Mouse (Mus musculus) liver, embryonic 16.5 days (tissue): Measurements from ENCODE around the gene Kcnq5. TPM values are rescaled to one million over a fixed set of nuclear protein-coding genes. Genes with fewer than 3 reads are reported as not detected.

Experiments used
- ATAC-seq: fragments of 200-750 bp; cut with Nextera tagmentation; 2 replicates; pipeline ENCODE4 v1.8.0; 2017; ENCODE audit warnings: low read depth, mild to moderate bottlenecking, moderate number of reproducible peaks, moderate library complexity
- H3K27ac ChIP-seq: fragments of 300-500 bp; sonication (generic); 2 replicates; pipeline ENCODE4 v1.5.1; 2014; ENCODE audit warnings: mild to moderate bottlenecking, low read length
- H3K27me3 ChIP-seq: fragments of 300-500 bp; sonication (generic); 2 replicates; pipeline ENCODE4 v1.6.1; 2014; ENCODE audit warnings: low read depth, low read length, mixed read lengths; ENCODE audit not compliant: control insufficient read depth, insufficient read depth
- H3K36me3 ChIP-seq: fragments of 300-500 bp; sonication (generic); 2 replicates; pipeline ENCODE4 v1.6.1; 2014; ENCODE audit warnings: mild to moderate bottlenecking; ENCODE audit not compliant: control insufficient read depth, insufficient read depth
- H3K4me1 ChIP-seq: fragments of 300-500 bp; sonication (generic); 2 replicates; pipeline ENCODE4 v1.6.1; 2014; ENCODE audit warnings: low read depth, low read length, mixed read lengths; ENCODE audit not compliant: control insufficient read depth
- H3K4me2 ChIP-seq: fragments of 300-500 bp; sonication (generic); 2 replicates; pipeline ENCODE4 v1.6.1; 2014; ENCODE audit warnings: low read depth, low read length, mixed read lengths
- H3K4me3 ChIP-seq: fragments of 300-500 bp; sonication (generic); 2 replicates; pipeline ENCODE4 v1.5.1; 2014; ENCODE audit warnings: low read depth, mild to moderate bottlenecking, low read length
- H3K9ac ChIP-seq: fragments of 300-500 bp; sonication (generic); 2 replicates; pipeline ENCODE4 v1.6.1; 2014; ENCODE audit warnings: low read depth, low read length
- H3K9me3 ChIP-seq: fragments of 300-500 bp; sonication (generic); replicated peaks from 2 replicates; pipeline ENCODE4 v1.6.1; 2016; ENCODE audit warnings: low read length; ENCODE audit not compliant: control insufficient read depth
- WGBS: fragments of 180-500 bp; shearing (Covaris S2); extraction: QIAGEN DNeasy Blood & Tissue Kit; methylation state at CpG from one replicate; pipeline ENCODE4 v1.1.7; 2014; ENCODE audit not compliant: insufficient replicate concordance; 5-methylcytosine and 5-hydroxymethylcytosine counted together
- polyA plus RNA-seq: library from polyadenylated mRNA; unstranded; fragments of >200 nt; fragmentation: Nextera tagmentation; extraction: Ambion mirVana; gene quantifications from 2 replicates; pipeline ENCODE4 v1.2.1, GENCODE M21; 2015

Kcnq5 gene
- polyA plus RNA-seq, 1 experiment from 2014 or later: 0.17 TPM

DNA sequence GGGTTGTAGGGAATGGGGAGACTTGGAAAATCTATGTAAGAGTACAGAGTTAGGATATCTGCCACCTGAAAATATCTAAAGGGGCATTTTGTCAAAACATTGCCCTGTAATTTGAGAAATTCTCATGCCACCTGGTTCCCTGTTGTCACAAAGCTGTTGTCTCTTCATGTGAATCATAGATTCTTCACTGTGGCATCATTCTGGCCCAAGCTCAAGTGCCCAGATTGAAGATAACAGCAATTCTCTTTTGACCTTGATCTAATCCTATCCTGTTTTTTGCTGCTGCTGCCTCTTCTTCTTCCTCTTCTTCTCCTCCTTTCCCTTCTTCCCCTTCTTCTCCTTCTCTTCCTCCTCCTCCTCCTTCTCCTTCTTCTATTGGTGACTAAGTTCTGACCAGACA is 240.5 kb downstream of the Kcnq5 start:
- no peak overlapping the region for H3K27ac ChIP-seq
- ATAC-seq: no peak
- no peaks in the 10 kb centered on the region for H3K36me3 ChIP-seq
- H3K9ac ChIP-seq: no peak overlapping the region
- no peak overlapping the region for H3K4me2 ChIP-seq
- no peaks in the 10 kb centered on the region for H3K9me3 ChIP-seq
- H3K4me3 ChIP-seq: no peak overlapping the region
- no peaks in the 10 kb centered on the region for H3K27me3 ChIP-seq
- no peaks in the 10 kb centered on the region for H3K4me1 ChIP-seq

DNA sequence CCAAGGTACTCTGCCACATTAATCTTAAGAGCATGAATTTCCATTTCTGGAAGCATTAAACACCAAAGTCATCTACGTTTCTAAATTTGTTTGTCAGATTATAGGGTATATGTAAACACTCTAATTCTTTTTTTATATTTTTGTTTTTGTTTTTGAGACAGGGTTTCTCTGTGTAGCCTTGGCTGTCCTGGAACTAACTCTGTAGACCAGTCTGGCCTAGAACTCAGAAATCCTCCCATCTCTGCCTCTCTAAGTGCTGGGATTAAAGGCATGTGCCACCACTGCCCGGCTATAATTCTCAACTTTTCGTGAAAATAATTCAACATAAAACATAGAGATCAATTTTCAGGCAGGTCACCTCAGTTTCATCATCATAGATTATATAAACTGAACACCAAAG is 246.9 kb downstream of the Kcnq5 start:
- no peak for ATAC-seq
- Histone ChIP-seq H3K4me2 (no peak overlapping the region), H3K4me3 (no peak overlapping the region), H3K4me1 (no peaks in the 10 kb centered on the region), H3K36me3 (no peaks in the 10 kb centered on the region), H3K27me3 (no peaks in the 10 kb centered on the region), H3K9me3 (no peaks in the 10 kb centered on the region), H3K27ac (no peak overlapping the region), H3K9ac (no peak overlapping the region)
- WGBS: 44% methylated on average over 3 of the region's 3 CpGs

DNA sequence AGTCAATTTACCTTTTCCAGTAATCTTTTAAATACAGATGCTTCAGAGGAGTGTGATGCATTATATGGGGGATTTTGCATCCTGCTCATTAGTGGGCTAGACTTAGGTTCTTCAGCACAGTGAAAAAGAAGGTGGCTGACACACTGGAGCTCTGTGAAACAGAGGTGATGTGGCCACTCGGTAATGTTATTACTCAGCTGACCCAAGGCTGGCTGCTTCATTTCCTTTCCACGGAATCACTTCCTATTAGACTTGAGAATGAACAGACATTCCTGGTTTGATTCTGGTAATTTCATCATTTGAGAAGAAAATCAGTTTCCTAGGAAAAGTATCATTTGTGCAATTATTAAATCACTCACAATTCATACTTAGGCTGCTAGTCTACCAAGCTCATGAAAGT is 249.0 kb downstream of the Kcnq5 start:
- Histone ChIP-seq H3K27ac (no peak overlapping the region), H3K4me1 (no peaks in the 10 kb centered on the region), H3K9me3 (no peaks in the 10 kb centered on the region), H3K9ac (no peak overlapping the region), H3K27me3 (no peaks in the 10 kb centered on the region), H3K4me2 (no peak overlapping the region), H3K4me3 (no peak overlapping the region), H3K36me3 (no peaks in the 10 kb centered on the region)
- ATAC-seq: no peak
- WGBS: 49% methylated on average over 2 of the region's 2 CpGs

DNA sequence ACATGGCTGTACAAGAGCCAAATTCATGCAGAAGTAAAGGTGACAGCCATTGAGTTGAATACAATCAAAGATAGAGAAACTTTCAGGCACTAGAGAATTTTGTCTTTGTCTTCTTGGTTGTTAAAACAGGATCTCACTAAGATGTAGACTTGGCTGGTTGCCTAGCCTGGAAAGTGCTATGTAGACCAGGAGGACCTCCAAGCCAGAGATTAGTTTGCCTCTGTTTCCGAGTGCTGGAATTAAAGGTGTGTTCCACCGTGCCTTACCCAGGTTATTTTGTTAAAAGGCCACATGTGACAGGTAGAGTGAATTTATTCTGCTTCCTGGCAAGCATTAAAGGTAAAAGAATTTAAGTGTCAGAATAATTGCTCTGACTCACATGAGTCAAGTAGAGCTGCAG is 271.3 kb downstream of the Kcnq5 start:
- no peak overlapping the region for H3K4me2 ChIP-seq
- H3K9me3 ChIP-seq: no peaks in the 10 kb centered on the region
- ATAC-seq: no peak
- 72% methylated on average over 2 of the region's 2 CpGs for WGBS
- H3K27me3 ChIP-seq: no peaks in the 10 kb centered on the region
- H3K9ac ChIP-seq: no peak overlapping the region
- H3K4me3 ChIP-seq: no peak overlapping the region
- H3K36me3 ChIP-seq: no peaks in the 10 kb centered on the region
- no peak overlapping the region for H3K27ac ChIP-seq
- H3K4me1 ChIP-seq: no peaks in the 10 kb centered on the region

DNA sequence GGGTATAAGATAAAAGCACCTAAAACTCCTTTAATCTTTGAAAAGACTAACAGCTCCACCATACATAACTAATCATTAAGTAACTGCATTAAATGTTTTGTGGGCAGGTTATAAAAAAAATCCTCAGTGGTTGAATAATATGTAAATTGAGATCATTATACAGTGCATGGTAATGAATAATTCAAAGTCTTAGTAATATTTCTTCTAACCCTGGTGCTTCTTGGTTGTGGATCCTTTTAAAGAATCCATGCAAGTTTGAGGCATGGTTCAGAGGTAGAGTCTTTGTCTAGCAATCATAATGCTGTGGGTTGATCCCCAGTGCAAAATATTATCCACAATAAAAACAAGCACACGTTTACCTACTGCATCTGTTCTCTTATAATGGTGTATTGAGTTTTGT is 272.8 kb downstream of the Kcnq5 start:
- no peaks in the 10 kb centered on the region for H3K9me3 ChIP-seq
- H3K36me3 ChIP-seq: no peaks in the 10 kb centered on the region
- H3K4me3 ChIP-seq: no peak overlapping the region
- no peak for ATAC-seq
- no peaks in the 10 kb centered on the region for H3K4me1 ChIP-seq
- no peak overlapping the region for H3K4me2 ChIP-seq
- 41% methylated on average over 1 of the region's 1 CpGs for WGBS
- no peak overlapping the region for H3K9ac ChIP-seq
- no peak overlapping the region for H3K27ac ChIP-seq
- no peaks in the 10 kb centered on the region for H3K27me3 ChIP-seq

GRCm38 (mm10) chr1:21684444-21684843 is 277.3 kb downstream of the Kcnq5 start:
- no peak for ATAC-seq
- Histone ChIP-seq H3K27me3 (no peaks in the 10 kb centered on the region), H3K4me3 (no peak overlapping the region), H3K4me2 (no peak overlapping the region), H3K9me3 (no peaks in the 10 kb centered on the region), H3K27ac (no peak overlapping the region), H3K4me1 (no peaks in the 10 kb centered on the region), H3K9ac (no peak overlapping the region), H3K36me3 (no peaks in the 10 kb centered on the region)
- 48% methylated on average over 3 of the region's 3 CpGs for WGBS

GRCm38 (mm10) chr1:21676805-21677204 is 284.9 kb downstream of the Kcnq5 start:
- 54% methylated on average over 3 of the region's 3 CpGs for WGBS
- Histone ChIP-seq H3K36me3 (no peaks in the 10 kb centered on the region), H3K4me1 (no peaks in the 10 kb centered on the region), H3K9ac (no peak overlapping the region), H3K4me3 (no peak overlapping the region), H3K27me3 (no peaks in the 10 kb centered on the region), H3K4me2 (no peak overlapping the region), H3K9me3 (no peaks in the 10 kb centered on the region), H3K27ac (no peak overlapping the region)
- ATAC-seq: no peak

DNA sequence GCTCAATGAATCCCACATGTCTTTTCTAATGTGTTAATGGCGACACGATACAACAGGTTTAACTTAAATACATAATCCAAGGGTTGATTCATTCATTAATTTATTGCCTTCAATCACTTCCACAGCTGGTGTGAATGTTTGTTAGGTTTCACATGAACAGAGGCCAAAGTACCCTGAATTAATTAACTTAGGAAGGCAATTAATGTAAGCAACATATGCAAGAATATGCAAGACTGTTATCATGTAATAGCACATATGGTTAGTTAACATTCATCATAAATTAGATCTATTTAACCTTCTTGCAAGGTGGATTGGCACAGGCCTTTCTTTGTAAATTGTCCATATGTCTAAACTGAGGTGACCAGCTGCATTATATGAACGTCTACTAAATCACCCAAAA is 300.9 kb downstream of the Kcnq5 start:
- no peaks in the 10 kb centered on the region for H3K36me3 ChIP-seq
- H3K27ac ChIP-seq: no peak overlapping the region
- H3K4me1 ChIP-seq: no peaks in the 10 kb centered on the region
- no peaks in the 10 kb centered on the region for H3K27me3 ChIP-seq
- no peaks in the 10 kb centered on the region for H3K9me3 ChIP-seq
- no peak overlapping the region for H3K4me2 ChIP-seq
- 67% methylated on average over 3 of the region's 3 CpGs for WGBS
- H3K9ac ChIP-seq: no peak overlapping the region
- H3K4me3 ChIP-seq: no peak overlapping the region
- no peak for ATAC-seq

DNA sequence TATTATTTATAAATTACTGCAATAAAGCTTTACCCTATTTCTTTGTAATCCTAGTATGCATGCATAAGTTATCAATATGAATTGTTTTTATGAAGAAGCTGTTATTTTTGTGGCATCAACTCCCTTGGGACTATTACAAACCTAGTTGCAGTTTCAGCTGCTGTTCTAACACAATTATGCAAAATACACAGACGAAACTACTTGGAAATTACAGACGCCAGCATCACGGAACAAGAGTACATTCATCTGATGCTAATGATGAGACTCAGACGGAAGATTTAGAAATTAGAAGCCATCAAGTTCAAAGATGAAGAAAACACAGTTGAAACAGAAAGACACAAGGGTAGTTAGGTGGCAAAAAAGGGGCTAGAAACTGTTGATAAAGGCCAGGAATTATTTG is 310.9 kb downstream of the Kcnq5 start:
- no peak overlapping the region for H3K9ac ChIP-seq
- no peak overlapping the region for H3K4me3 ChIP-seq
- H3K27me3 ChIP-seq: no peaks in the 10 kb centered on the region
- H3K36me3 ChIP-seq: no peaks in the 10 kb centered on the region
- no peak overlapping the region for H3K4me2 ChIP-seq
- no peaks in the 10 kb centered on the region for H3K9me3 ChIP-seq
- 60% methylated on average over 4 of the region's 4 CpGs for WGBS
- no peak for ATAC-seq
- H3K4me1 ChIP-seq: no peaks in the 10 kb centered on the region
- no peak overlapping the region for H3K27ac ChIP-seq

DNA sequence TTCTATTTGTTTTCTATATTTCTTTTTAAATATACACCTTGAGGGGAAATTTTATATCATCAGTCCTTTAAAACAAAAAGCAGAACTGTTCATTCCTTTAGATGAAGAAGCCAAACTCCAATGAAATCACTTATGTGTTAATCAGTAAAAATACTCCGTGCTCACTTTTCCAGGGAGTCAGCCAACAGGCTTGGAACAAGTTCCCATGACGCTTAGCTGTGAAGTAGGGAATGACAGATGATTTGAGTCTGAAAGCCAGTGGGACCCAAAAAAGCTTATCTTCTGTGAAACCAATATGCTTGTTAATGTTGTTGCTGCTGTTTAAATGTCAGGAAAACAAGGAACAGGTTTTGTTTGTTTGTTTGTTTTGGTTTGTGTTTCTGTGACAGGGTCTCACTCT is 326.3 kb downstream of the Kcnq5 start:
- WGBS: 65% methylated on average over 2 of the region's 2 CpGs
- no peak for ATAC-seq
- no peaks in the 10 kb centered on the region for H3K27me3 ChIP-seq
- no peak overlapping the region for H3K27ac ChIP-seq
- H3K9me3 ChIP-seq: no peaks in the 10 kb centered on the region
- H3K36me3 ChIP-seq: no peaks in the 10 kb centered on the region
- no peak overlapping the region for H3K4me2 ChIP-seq
- H3K4me1 ChIP-seq: no peaks in the 10 kb centered on the region
- no peak overlapping the region for H3K9ac ChIP-seq
- no peak overlapping the region for H3K4me3 ChIP-seq
